Mouse (Mus musculus): Measurements from ENCODE around the gene Sema3e.
A peak's percentile ranks its signal among the peaks of the same experiment; 100 is the strongest.

Sema3e gene

GRCm38 (mm10) chr5:14216211-14216610 is 191.1 kb downstream of the Sema3e start:
- DNase-seq, result peak; percentile 8

DNA sequence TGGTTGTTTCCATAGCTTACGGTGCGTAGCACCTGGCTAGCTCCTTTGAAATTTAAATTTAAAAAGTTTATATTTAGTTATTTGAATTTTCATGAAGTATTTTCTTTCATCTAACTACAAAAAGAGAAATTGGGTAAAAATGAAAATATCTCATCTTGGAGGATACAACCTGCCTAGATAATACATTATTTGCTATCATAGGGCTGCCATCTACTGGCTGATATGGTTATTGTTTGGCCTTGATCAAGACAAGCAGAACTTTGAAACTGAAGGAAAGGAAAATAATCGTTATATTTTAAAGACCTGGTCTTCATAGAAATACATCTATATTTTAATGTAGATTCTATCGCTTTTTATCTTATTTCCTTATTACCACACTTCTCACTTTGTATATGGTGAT is 193.6 kb downstream of the Sema3e start:
- peak; percentile 11 for DNase-seq

DNA sequence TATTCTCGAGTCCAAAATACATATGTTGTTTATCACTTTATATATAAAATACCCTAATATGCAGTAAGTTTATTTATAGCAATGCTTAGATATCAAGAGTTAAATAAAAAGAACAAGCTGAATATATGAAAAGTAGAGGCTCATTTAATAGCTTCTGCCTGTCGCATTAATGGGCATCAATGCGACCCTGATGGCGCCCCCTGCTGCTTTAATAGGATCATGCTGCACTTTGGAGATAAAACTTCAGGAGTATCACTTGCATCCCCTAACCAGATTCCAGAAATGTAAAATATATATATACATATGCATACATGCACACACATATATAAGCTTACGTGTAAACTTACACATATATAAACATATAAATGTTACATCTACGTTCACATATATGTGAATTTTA is 199.4 kb downstream of the Sema3e start:
- DNase-seq, result no peak

- no peak for DNase-seq
These were observed 206.0 kb downstream of the Sema3e start for GRCm38 (mm10) chr5:14231027-14231426.

DNA sequence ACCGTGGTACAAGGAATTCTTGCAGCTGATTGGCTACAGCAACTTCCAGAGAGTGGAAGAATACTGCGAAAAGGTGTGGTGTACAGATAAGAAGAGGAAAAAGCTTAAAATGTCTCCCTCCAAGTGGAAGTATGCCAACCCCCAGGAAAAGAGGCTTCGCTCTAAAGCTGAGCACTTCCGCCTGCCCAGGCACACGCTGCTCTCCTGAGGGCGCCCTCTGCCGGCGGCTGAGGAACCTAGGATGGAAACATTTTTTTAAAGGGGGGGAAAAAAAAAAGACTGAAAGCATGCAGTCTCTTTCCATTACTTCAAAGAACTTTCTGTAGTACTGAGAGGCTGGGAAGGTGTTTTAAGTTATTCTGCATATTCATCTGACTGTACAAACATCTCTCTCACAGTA is 227.5 kb downstream of the Sema3e start:
- peak; percentile 4 for DNase-seq

- peak; percentile 6 for DNase-seq
These were observed 228.3 kb downstream of the Sema3e start for GRCm38 (mm10) chr5:14253328-14253727.

DNA sequence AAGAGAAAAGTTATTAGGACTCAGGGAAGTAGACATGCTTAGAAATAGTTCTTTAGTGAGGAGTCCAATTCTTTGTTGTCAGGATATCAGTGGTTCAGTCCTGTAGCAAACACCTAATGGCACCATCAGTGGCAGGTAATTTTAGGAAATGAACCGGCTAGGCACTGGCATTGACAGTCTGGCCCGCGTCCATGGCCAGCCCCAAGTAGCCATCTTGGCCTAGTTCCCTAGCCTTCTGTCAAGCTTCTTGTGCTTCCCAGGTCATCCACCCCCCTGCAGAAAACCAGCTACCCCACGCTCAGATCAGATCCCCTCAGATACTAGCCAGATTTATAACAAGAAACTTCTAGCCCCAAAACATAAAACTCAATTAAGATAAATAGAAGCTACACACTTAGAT is 235.1 kb downstream of the Sema3e start:
- DNase-seq, result no peak

- no peak for DNase-seq
These were observed 242.3 kb downstream of the Sema3e start for GRCm38 (mm10) chr5:14267400-14267799.
